Mouse (Mus musculus) G1E (cell line): Measurements from ENCODE around the gene Fhl1. TPM values are rescaled to one million over a fixed set of nuclear protein-coding genes. Genes with fewer than 3 reads are reported as not detected.

Experiments
- ATAC-seq: 2 replicates; pipeline ENCODE4 v1.8.0; 2016; ENCODE audit warnings: mild to moderate bottlenecking; ENCODE audit not compliant: insufficient number of reproducible peaks, poor library complexity, low FRiP score, severe bottlenecking; ENCODE audit errors: extremely low read depth
- DNase-seq: peaks from one replicate; pipeline ENCODE4 v3.0.0; 2012; ENCODE audit warnings: low spot score
- H3K27me3 ChIP-seq: 2 replicates; pipeline ENCODE4 v1.6.1; 2012; ENCODE audit warnings: mild to moderate bottlenecking, low read length, inconsistent platforms; ENCODE audit not compliant: insufficient read depth
- H3K36me3 ChIP-seq: replicated peaks from 2 replicates; pipeline ENCODE3; 2012; ENCODE audit warnings: mild to moderate bottlenecking, inconsistent platforms
- H3K4me1 ChIP-seq: 2 replicates; pipeline ENCODE4 v1.6.1; 2012; ENCODE audit warnings: low read depth, low read length, inconsistent platforms, mixed read lengths; ENCODE audit not compliant: insufficient read depth
- H3K4me3 ChIP-seq: 2 replicates; pipeline ENCODE4 v1.5.1; 2012; ENCODE audit warnings: low read depth, mild to moderate bottlenecking, inconsistent platforms, low read length, moderate library complexity, mixed read lengths
- H3K9me3 ChIP-seq: replicated peaks from 2 replicates; pipeline ENCODE4 v1.6.1; 2012; ENCODE audit warnings: inconsistent platforms
- CTCF ChIP-seq: IDR thresholded peaks from 2 replicates; pipeline ENCODE4 v1.5.1; 2012; ENCODE audit warnings: low read depth, low read length, inconsistent platforms, mixed read lengths
- GATA1 ChIP-seq: IDR thresholded peaks from 2 replicates; pipeline ENCODE4 v1.6.1; 2012; ENCODE audit warnings: borderline replicate concordance, low read length, inconsistent platforms, mixed read lengths
- GATA2 ChIP-seq: IDR thresholded peaks from 2 replicates; pipeline ENCODE4 v1.6.1; 2012; ENCODE audit warnings: low read depth, low read length, inconsistent platforms, borderline replicate concordance
- POLR2AphosphoS5 ChIP-seq: IDR thresholded peaks from 2 replicates; pipeline ENCODE4 v1.6.1; 2012; ENCODE audit warnings: low read depth, low read length, inconsistent platforms; ENCODE audit not compliant: insufficient replicate concordance
- TAL1 ChIP-seq: conservative IDR thresholded peaks from 2 replicates; pipeline ENCODE4 v1.6.1; 2012; ENCODE audit warnings: low read depth, low read length, inconsistent platforms, mixed read lengths
- polyA plus RNA-seq: library from polyadenylated mRNA; stranded (reverse); fragments of >175 nt; gene quantifications from 2 replicates; pipeline ENCODE4 v1.2.3, GENCODE M21; 2012
- total RNA-seq, 2 experiments: library from RNA; stranded (forward) in 1 of 2; stranded (reverse) in 1 of 2; fragments of 200-1000 nt in 1 of 2; fragments of >200 nt in 1 of 2; fragmentation: Nextera tagmentation in 1 of 2; gene quantifications; 2 replicates each; pipeline ENCODE4 v1.2.3; 2014 to 2017

Fhl1 gene
- total RNA-seq (2014; fragmentation: Nextera tagmentation) (not detected in 2 replicates), total RNA-seq (2017) (0.11 TPM in 1 of 2 replicates, not detected in the other), polyA plus RNA-seq (not detected in 2 replicates)

DNA sequence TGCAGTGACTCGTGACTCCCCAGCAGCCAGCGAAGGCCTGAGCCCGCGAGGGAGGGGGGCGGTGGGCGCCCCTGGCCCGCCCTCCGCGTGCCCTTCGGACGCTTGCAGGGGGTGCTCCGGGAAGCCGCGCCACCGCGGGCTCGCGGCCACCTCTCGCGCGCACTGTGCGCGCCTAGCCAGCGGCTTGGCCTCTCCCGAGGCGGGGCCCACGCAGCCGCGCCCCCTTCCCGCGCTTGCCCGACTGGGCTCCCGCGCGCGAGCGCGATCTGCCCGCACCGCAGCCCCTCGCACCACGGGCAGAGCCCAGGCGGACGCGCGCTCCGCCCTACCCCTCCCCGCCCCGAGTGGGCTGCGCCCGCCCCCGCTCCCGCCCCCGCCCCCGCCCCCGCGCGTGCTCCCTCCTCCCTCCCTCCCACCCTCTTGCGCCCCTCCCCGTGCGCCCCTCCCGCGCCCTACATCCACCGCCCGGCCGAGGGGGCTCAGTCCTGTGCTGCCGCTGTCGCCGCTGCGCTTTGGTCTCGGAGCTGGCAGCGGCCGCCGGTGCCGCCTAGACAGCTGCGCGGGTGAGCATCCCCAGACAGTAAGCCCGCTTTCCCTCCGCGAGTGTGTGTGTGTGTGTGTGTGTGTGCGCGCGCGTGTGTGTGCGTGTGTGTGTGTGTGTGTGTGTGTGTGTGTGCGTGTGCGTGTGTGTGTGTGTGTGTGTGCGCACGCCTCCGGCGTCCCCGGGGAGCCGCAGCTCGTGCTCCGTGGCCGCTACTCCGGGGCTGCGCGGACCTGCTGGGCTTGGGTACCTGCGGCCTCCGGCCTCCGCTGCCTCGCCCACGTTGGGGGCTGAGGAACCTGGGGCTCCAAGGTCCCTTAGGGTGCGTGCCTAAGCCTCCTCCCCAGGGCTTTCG, at the start of gene Fhl1:
Fhl1 (plus strand) TSS at position 482 of the 896 bp plus-strand sequence.
- Histone ChIP-seq H3K4me3 (no peak within 1 kb of the TSS), H3K27me3 (no peaks in the 10 kb centered on the region)

DNA sequence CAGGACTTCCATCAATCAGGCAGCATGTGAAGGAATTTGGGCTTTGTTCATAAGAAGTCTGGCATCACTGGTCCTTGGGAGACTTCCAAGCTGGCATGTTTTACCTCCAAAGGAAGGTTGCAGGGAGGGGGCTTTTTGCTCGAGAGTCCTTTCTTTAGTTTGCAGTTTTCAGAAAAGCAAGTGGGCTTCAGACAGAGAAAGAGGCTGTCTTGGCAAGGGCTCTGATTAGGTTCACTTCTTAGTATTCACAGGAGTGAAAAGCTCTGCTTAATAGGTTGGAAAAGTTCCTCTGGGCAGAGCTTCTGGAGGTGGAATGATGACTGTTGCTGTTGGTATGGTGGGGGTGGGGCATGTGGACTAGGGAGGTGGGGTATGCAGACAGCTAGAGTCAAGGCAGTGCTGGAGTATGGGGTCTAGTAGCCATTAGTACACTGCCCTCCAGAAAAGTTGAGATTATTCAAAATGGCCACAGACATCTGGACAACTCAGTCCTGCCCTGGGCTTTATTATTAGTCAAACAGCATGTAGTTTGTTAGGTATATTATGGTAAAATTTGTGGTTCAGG, 49.3 kb upstream of the Fhl1 start:
- ATAC-seq: no peak
- no peaks in the 10 kb centered on the region for H3K4me1 ChIP-seq
- TF ChIP-seq TAL1: no peak
- no peak for TF ChIP-seq CTCF
- no peak for TF ChIP-seq POLR2AphosphoS5
- no peak for TF ChIP-seq GATA2
- no peak for TF ChIP-seq GATA1

More for the DNA sequence above, at the start of gene Fhl1:
- H3K4me1 ChIP-seq: no peaks in the 10 kb centered on the region
- TF ChIP-seq POLR2AphosphoS5: no peak
- no peak for TF ChIP-seq CTCF
- no peak for TF ChIP-seq TAL1
- no peak for TF ChIP-seq GATA1
- no peak for TF ChIP-seq GATA2
- H3K36me3 ChIP-seq: no peaks in the 10 kb centered on the region
- ATAC-seq: no peak
- no peak for DNase-seq
- no peaks in the 10 kb centered on the region for H3K9me3 ChIP-seq

GRCm38 (mm10) chrX:56683521-56683920, 48.1 kb upstream of the Fhl1 start:
- TF ChIP-seq GATA2: no peak
- TF ChIP-seq CTCF: no peak
- TF ChIP-seq TAL1: no peak
- no peak for TF ChIP-seq GATA1
- no peak for TF ChIP-seq POLR2AphosphoS5
- Histone ChIP-seq H3K9me3 (no peaks in the 10 kb centered on the region), H3K27me3 (no peaks in the 10 kb centered on the region), H3K4me1 (no peaks in the 10 kb centered on the region), H3K4me3 (no peak overlapping the region), H3K36me3 (no peaks in the 10 kb centered on the region)
- ATAC-seq: no peak
- no peak for DNase-seq

More for the DNA sequence above, 49.3 kb upstream of the Fhl1 start:
- H3K27me3 ChIP-seq: no peaks in the 10 kb centered on the region
- no peaks in the 10 kb centered on the region for H3K9me3 ChIP-seq
- no peak overlapping the region for H3K4me3 ChIP-seq
- H3K36me3 ChIP-seq: no peaks in the 10 kb centered on the region
- DNase-seq: no peak

GRCm38 (mm10) chrX:56692554-56692953, 39.0 kb upstream of the Fhl1 start:
- ATAC-seq: no peak
- no peak for DNase-seq

DNA sequence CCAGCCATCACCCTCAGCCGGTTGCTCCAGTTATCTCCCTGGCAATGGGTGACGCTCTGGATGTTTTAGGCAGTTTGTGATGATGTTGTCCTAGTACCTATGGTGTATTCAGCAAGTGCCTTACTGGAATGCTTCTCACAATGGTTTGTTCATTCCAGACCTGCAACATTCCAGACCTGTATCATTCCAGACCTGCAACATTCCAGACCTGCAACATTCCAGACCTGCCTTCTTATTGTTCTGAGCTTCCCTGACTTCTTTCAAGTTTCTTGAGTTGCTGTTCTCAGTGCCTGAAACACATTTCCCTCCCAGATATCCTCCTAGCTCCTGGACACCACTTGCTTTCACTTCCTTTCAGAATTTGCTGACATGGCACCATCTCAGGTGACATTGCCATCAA, 37.0 kb upstream of the Fhl1 start:
- TF ChIP-seq GATA1 (no peak), CTCF (no peak), TAL1 (no peak), GATA2 (no peak), POLR2AphosphoS5 (no peak)
- Histone ChIP-seq H3K4me1 (no peaks in the 10 kb centered on the region), H3K4me3 (no peak overlapping the region), H3K36me3 (no peaks in the 10 kb centered on the region), H3K27me3 (no peaks in the 10 kb centered on the region), H3K9me3 (no peaks in the 10 kb centered on the region)
- DNase-seq (no peak), ATAC-seq (no peak)

More at GRCm38 (mm10) chrX:56692554-56692953, 39.0 kb upstream of the Fhl1 start:
- Histone ChIP-seq H3K4me3 (no peak overlapping the region), H3K4me1 (no peaks in the 10 kb centered on the region), H3K27me3 (no peaks in the 10 kb centered on the region), H3K36me3 (no peaks in the 10 kb centered on the region), H3K9me3 (no peaks in the 10 kb centered on the region)
- no peak for TF ChIP-seq GATA1
- no peak for TF ChIP-seq TAL1
- TF ChIP-seq GATA2: no peak
- TF ChIP-seq CTCF: no peak
- TF ChIP-seq POLR2AphosphoS5: no peak

- TF ChIP-seq CTCF (no peak), TAL1 (no peak), POLR2AphosphoS5 (no peak), GATA2 (no peak)
- no peak for ATAC-seq
- DNase-seq: no peak
- Histone ChIP-seq H3K4me1 (no peaks in the 10 kb centered on the region), H3K9me3 (no peaks in the 10 kb centered on the region), H3K4me3 (no peak overlapping the region), H3K27me3 (no peaks in the 10 kb centered on the region), H3K36me3 (no peaks in the 10 kb centered on the region)
Measured at GRCm38 (mm10) chrX:56697199-56697780, 34.3 kb upstream of the Fhl1 start.
